9 mouse cellular contexts compared by ENCODE assay signal in the genomic region with DNA sequence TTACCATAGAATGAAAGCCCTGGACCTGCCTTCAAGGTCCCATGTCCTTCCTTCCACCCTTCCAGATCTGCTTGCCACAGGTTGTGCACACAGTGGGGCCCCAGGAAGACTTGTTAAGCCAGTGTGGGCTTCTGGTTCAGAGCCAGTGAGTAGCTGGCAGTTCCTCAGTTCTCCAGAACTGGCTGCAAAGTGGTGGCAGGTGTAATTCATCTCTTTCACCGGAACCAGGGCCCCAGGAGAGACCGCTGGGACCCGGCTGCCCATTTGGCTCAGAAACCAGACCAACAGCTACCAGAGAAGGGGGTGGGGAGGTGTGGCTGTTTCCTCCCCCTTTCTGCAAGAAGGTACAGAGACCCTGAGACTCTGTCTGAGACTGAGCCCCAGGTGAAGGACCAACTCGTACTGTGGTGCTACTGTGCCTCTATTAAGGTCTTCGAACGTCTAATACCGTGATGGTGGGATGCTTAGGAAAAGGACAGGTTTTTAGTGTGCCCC. TPM values are rescaled to one million over a fixed set of nuclear protein-coding genes. Genes with fewer than 3 reads are reported as not detected.
DNase-seq lines count a peak whose midpoint lies in the region; ATAC-seq lines count a peak whose summit lies in the region.
"Had no signal": no experiment of that assay in that cellular context is flagged by ENCODE, and none has a peak within 500 bp of the region (broad histone marks: within the 10 kb centered on the region; RNA-seq: fewer than 3 reads in every experiment).

No protein-coding gene starts in this region.

- 4% methylated on average over 7 of the region's 7 CpGs for WGBS in heart, embryonic 11.5 days (ENCODE audit: insufficient replicate concordance)
- 5% methylated on average over 7 of the region's 7 CpGs for WGBS in kidney, embryonic 15.5 days

- H3K4me1 ChIP-seq in heart, embryonic 11.5 days (ENCODE audit: control insufficient read depth, insufficient read depth, low read length), result peaks cover 5% of the 10 kb centered on the region; the same call in 1 of the 2 replicates
- H3K4me1 ChIP-seq in kidney, embryonic 15.5 days, result peaks cover 28% of the 10 kb centered on the region

- H3K27me3 ChIP-seq in heart, embryonic 11.5 days (ENCODE audit: control insufficient read depth, insufficient read depth, low read length), result peaks cover 6% of the 10 kb centered on the region; the same call in 1 of the 2 replicates
- 0 out of 2 replicates have a peak, but pooled peaks cover 3% of the 10 kb centered on the region for H3K27me3 ChIP-seq in kidney, embryonic 15.5 days

- no peaks in the 10 kb centered on the region for H3K36me3 ChIP-seq in heart, embryonic 11.5 days (ENCODE audit: control insufficient read depth, insufficient read depth, low read length)
- H3K36me3 ChIP-seq in kidney, embryonic 15.5 days, result no peaks in the 10 kb centered on the region

- peak overlapping the region; percentile 80 for H3K4me2 ChIP-seq in heart, embryonic 11.5 days
- peak overlapping the region; percentile 97 for H3K4me2 ChIP-seq in kidney, embryonic 15.5 days

- H3K9me3 ChIP-seq in heart, embryonic 11.5 days (replicated peaks; ENCODE audit: control insufficient read depth, low read length), result no peaks in the 10 kb centered on the region
- no peaks in the 10 kb centered on the region for H3K9me3 ChIP-seq in kidney, embryonic 15.5 days (replicated peaks)

- H3K9ac ChIP-seq in heart, embryonic 11.5 days (ENCODE audit: low read depth, low read length), result no peak overlapping the region
- H3K9ac ChIP-seq in kidney, embryonic 15.5 days, result peak overlapping the region; percentile 76; the same call in 1 of the 2 replicates

- no peak for DNase-seq in frontal cortex, adult 2 months (ENCODE audit: extremely low spot score in 1 of 2, low spot score in 1 of 2)
- peak; percentile 95 for DNase-seq in cerebellum, postnatal 25 days
- no peak for DNase-seq in MN1 (ENCODE audit: low spot score)
- no peak for DNase-seq in frontal cortex, postnatal 36 days (ENCODE audit: low spot score in 2 of 2)

- no peak overlapping the region for H3K27ac ChIP-seq in heart, embryonic 11.5 days (ENCODE audit: low read depth, low read length)
- H3K27ac ChIP-seq in kidney, embryonic 15.5 days, result no peak overlapping the region

- peak; percentile 18; the same call in 1 of the 2 replicates for ATAC-seq in frontal cortex, adult (ENCODE audit: low TSS enrichment)
- no peak for ATAC-seq in heart, embryonic 11.5 days (replicated peaks; ENCODE audit: insufficient number of reproducible peaks, low FRiP score, low TSS enrichment)
- ATAC-seq in kidney, embryonic 15.5 days (replicated peaks; ENCODE audit: low FRiP score), result peak; percentile 24; the same call in 1 of the 2 replicates
- ATAC-seq in megakaryocyte, adult 5-6 weeks (ENCODE audit: poor library complexity, severe bottlenecking), result 0 out of 2 replicates have a peak, but pooled peaks have one; percentile 33

- peak overlapping the region; percentile 63 for H3K4me3 ChIP-seq in heart, embryonic 11.5 days (ENCODE audit: low read depth, low read length)
- H3K4me3 ChIP-seq in kidney, embryonic 15.5 days (replicated peaks), result peak overlapping the region; percentile 78

RNA-seq across cellular contexts. Expression of a gene that starts 7.8 kb away (rescaled TPM):
- 11.3 and 12.1 TPM in 2 replicates for polyA plus RNA-seq in frontal cortex, adult 2 months (2012; rRNA removed)
- polyA plus RNA-seq in heart, embryonic 11.5 days (2014; fragmentation: Nextera tagmentation; extraction: Ambion mirVana), result 1.6 and 2.3 TPM in 2 replicates
- polyA plus RNA-seq in kidney, embryonic 15.5 days (2015; fragmentation: Nextera tagmentation; extraction: Ambion mirVana), result 2.7 and 3.2 TPM in 2 replicates
- not detected in 2 replicates for total RNA-seq in megakaryocyte, adult 5-6 weeks (2015)
- total RNA-seq in megakaryocyte, adult 5-6 weeks (2017), result not detected in 2 replicates

RNA-seq across cellular contexts. Expression of a gene that starts 19.7 kb away (rescaled TPM):
- 66.6 and 77.5 TPM in 2 replicates for polyA plus RNA-seq in frontal cortex, adult 2 months (2012; rRNA removed)
- 57.9 and 62.2 TPM in 2 replicates for polyA plus RNA-seq in heart, embryonic 11.5 days (2014; fragmentation: Nextera tagmentation; extraction: Ambion mirVana)
- polyA plus RNA-seq in kidney, embryonic 15.5 days (2015; fragmentation: Nextera tagmentation; extraction: Ambion mirVana), result 61.7 and 62.2 TPM in 2 replicates
- total RNA-seq in megakaryocyte, adult 5-6 weeks (2015), result 3.3 and 6.7 TPM in 2 replicates
- total RNA-seq in megakaryocyte, adult 5-6 weeks (2017), result 7.3 and 9.3 TPM in 2 replicates

RNA-seq across cellular contexts. Expression of a gene that starts 19.9 kb away (rescaled TPM):
- 0.86 and 0.94 TPM in 2 replicates for polyA plus RNA-seq in frontal cortex, adult 2 months (2012; rRNA removed)
- polyA plus RNA-seq in heart, embryonic 11.5 days (2014; fragmentation: Nextera tagmentation; extraction: Ambion mirVana), result 24.3 and 29.1 TPM in 2 replicates
- polyA plus RNA-seq in kidney, embryonic 15.5 days (2015; fragmentation: Nextera tagmentation; extraction: Ambion mirVana), result 34.4 and 36.6 TPM in 2 replicates
- 16.6 and 18.7 TPM in 2 replicates for total RNA-seq in megakaryocyte, adult 5-6 weeks (2015)
- 15.4 and 19.1 TPM in 2 replicates for total RNA-seq in megakaryocyte, adult 5-6 weeks (2017)

RNA-seq across cellular contexts. Expression of a gene that starts 24.0 kb away (rescaled TPM):
- 0.20 and 0.23 TPM in 2 replicates for polyA plus RNA-seq in frontal cortex, adult 2 months (2012; rRNA removed)
- not detected in 2 replicates for polyA plus RNA-seq in heart, embryonic 11.5 days (2014; fragmentation: Nextera tagmentation; extraction: Ambion mirVana)
- 2.1 and 6.4 TPM in 2 replicates for polyA plus RNA-seq in kidney, embryonic 15.5 days (2015; fragmentation: Nextera tagmentation; extraction: Ambion mirVana)
- total RNA-seq in megakaryocyte, adult 5-6 weeks (2015), result not detected in 2 replicates
- total RNA-seq in megakaryocyte, adult 5-6 weeks (2017), result not detected in 2 replicates

RNA-seq across cellular contexts. Expression of a gene that starts 29.8 kb away (rescaled TPM):
- polyA plus RNA-seq in frontal cortex, adult 2 months (2012; rRNA removed), result not detected in 2 replicates
- not detected in 2 replicates for polyA plus RNA-seq in heart, embryonic 11.5 days (2014; fragmentation: Nextera tagmentation; extraction: Ambion mirVana)
- not detected in 2 replicates for polyA plus RNA-seq in kidney, embryonic 15.5 days (2015; fragmentation: Nextera tagmentation; extraction: Ambion mirVana)
- not detected in 2 replicates for total RNA-seq in megakaryocyte, adult 5-6 weeks (2015)
- total RNA-seq in megakaryocyte, adult 5-6 weeks (2017), result not detected in 2 replicates
- polyA plus RNA-seq: C2C12 had no signal

Comparison
In these comparisons a context has a peak if more than half of its experiments do, and no peak if none do; other contexts are left out.
1. DNase-seq: peak in cerebellum, postnatal 25 days (2 of 2); none in frontal cortex, adult 2 months (0 of 2), MN1 (single experiment) and frontal cortex, postnatal 36 days (0 of 2).
2. RNA of a gene that starts 19.9 kb away (polyA plus RNA-seq): 34.4 to 36.6 TPM in kidney, embryonic 15.5 days and 24.3 to 29.1 TPM in heart, embryonic 11.5 days; 0.86 to 0.94 TPM in frontal cortex, adult 2 months; every median in the first group is over 10 times any median in the second.